Mouse (Mus musculus): ENCODE measurements around the gene Kcnma1.

Gene Kcnma1

DNA sequence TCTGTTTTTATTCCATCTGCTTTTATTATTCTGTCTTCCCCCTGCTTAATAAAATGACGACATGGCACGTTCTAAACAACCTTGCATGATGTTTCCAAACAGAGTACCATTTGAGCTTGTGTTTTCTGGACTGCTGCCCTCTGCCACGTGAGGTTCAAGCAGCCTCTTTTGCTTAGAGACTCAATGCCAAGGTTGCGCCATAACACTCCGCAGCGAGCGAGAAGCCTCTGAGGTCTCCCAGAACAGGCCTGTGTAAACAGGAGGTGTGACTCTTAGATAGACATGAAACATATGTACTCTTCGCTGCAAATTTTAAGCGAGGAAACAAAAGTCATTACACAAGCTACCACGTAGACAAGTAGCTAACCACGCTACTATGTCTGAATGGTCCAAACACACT is 55.2 kb downstream of the Kcnma1 start:
- DNase-seq (ENCODE audit: low spot score), result no peak

DNA sequence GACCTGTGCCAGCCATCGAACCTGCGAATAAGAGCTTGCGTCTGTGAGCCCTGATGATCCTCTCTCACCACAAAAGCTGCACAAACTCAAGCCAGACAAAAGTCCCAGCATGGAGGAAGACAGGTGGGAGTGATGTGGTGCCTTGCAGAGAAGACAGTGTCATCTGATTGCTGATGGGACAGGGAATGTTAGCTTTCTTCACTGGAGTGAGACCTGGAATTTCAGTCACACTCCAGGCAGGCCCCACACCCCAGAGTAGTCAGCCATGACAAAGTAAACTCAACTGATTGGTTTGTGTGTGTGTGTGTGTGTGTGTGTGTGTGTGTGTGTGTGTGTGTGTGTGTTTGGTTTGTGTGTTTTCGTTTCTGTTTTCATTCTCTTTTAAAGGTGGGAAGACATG is 57.0 kb downstream of the Kcnma1 start:
- no peak for DNase-seq (ENCODE audit: low spot score)

DNA sequence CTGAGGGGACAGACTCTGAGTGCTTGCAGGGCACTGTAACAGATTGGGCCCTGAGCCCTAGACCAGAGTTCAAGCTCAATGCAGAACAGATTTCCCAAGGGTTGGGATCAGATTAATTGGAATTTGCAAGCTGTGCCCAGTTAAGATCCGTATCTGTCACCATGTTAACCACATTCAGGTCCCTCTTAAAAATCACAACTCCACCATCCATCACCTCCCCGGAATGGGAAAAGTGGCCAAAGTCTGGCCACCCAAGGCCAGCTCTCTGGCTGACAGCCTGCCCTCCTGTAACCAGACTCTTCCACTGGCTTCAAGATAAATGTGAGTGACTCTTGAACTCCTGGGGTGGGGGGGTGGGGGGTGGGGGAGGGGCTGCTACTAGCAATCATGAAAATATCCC is 70.4 kb downstream of the Kcnma1 start:
- no peak for DNase-seq (ENCODE audit: low spot score)

DNA sequence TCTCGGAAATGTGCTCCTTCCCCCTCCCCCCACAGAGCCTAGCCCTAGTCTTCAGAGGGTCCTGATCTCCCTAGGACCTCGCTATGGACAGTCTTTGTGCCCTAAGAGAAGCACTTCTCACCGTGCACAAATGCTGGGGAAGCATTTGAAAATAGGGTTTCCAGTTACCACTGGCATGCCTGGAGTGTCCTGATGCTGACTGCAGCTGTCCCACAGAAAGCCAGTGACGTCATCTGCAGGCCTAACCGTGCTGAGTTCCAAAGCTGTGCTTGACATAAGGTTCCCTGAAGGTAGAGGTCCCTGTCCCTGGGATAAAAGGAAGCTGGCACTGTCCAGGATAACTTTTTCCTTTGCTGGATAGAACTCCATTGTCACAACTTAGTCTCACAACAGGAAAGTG is 71.1 kb downstream of the Kcnma1 start:
- DNase-seq (ENCODE audit: low spot score), result no peak

DNA sequence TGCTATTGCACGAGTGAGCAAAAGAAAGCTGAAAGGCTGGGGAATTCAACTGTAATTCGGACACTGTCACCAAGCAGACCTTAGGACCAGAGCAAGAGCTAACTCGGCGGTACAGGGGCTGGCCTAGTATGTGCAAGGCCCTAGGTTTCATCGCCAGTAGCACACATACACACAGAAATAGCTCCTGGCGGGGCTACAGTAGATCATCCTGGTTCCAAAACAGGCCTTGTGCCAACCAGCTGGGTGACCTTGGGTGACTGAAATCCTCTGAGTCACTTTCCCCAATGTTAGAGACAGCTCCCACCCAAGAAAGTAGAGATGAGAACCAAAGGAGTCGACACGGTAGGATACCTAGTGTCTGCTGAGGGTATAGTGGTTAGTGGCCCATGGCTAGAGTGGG is 72.2 kb downstream of the Kcnma1 start:
- DNase-seq (ENCODE audit: low spot score), result no peak

DNA sequence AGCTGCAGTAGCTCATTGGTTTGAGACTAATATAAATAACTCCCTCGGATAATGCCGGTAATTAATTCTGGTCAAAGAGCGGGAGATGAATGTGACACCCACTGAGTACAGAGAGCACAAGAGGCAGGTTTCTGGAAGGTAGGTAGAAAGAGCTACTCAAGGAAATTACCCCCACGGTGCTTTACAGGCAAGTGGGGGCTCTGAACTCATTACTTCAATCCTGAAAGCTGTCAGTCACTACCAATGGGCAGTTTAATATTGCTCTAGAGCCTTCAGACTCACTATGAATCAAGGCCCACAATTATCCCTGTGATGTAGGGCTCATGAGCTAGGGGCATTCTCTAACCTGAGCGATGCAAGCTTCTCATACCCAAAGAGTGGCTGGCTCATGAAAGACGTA is 79.3 kb downstream of the Kcnma1 start:
- no peak for DNase-seq (ENCODE audit: low spot score)

DNA sequence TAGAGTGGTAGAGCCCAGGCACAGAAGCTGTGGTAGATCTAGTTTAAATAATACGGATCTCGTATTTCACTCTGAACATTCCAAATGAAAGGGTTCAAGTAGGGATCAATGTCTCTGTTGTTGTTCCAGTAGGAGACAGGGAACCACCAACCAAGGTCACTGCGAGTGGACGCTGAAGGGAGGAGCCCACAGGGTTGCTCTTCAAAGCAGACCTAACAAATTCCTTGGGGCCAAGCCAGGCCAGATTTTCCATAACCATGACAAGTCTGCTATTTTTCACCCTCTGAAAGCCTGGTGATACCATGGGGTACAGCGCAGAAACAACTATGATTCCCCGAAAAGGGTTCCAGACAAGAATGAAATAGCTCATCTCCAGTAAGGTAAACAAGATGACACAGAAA is 82.6 kb downstream of the Kcnma1 start:
- DNase-seq (ENCODE audit: low spot score), result no peak

DNA sequence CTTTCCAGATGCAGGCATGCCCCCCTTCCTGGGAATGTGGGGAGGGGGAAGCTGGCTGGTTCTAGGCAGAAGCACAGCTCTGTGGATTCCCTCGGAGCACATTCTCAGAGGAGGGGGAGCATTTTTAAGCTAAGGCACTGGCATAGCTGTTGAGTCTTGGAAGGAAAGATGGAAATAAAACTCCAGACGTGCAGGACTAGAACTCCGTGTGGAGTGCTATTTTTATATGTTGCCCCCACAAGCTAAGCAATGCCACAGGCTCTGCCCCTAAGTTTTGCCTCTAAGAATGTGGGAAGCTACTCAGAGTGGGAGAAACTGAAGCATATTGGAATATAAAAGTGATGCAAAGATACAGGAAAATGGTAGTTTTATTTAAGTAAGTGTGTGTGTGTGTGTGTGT is 85.1 kb downstream of the Kcnma1 start:
- no peak for DNase-seq (ENCODE audit: low spot score)

DNA sequence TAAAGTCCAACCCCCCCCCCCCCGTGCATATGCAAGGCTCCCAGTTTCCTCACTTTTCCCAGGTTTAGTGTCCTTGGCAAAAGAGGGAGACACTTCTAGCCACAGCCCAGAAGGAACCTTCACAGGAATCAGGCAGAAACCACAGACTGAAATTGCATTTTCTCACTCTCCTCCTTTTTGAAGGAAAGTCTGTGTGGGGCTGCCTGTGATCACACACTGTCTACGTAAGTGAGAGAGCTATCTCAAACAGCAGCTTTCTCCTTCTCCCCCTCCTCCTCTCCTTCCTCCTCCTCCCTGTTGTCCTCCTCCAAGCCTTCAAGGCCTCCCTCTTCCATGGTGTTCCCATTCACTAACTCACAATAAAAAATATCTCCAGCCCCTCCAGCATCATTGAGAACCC is 90.9 kb downstream of the Kcnma1 start:
- no peak for DNase-seq (ENCODE audit: low spot score)

DNA sequence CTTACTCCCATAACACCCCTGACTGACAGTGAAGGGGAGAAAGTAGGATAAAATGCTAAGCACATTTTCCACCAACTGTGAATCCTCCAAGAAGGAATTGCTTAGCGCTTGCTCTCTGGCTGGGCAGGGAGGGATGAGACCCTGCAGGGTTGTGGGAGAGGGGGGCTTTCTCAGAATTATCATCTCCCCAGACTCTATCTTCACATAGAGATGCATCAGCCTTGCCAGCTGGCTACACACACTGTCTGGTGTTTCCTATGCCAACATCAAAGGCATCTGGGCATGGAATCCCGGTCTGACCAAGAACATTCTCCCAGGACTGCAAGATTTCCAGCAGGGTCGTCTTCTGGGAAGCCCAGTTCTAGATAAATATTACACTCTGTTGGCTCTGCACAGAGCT is 91.5 kb downstream of the Kcnma1 start:
- no peak for DNase-seq (ENCODE audit: low spot score)

DNA sequence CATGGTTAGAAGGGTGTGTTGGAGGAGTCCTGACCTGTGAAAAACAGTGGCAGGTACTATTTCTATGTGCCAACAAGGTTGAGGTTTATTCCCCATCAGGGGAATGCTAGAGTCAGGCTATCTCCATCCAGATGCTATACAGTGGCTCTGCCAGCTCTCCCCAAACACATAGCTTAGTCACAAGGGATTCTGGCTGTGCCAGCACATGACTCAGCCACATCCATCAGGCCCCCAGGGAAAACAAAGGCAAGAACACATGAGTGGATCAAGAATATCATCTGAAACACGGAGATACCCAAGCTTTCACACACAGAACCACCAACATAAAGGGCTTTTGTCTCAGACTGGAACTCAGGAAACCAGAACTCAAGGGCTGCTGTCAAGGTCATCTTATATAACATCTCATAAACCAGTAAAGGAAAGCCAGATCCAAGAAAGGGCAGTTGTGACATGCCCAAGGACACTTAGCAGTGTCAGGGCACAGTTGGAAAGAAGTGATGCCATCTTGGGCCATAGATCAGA is 103.1 kb downstream of the Kcnma1 start:
- no peak for DNase-seq (ENCODE audit: low spot score)

DNA sequence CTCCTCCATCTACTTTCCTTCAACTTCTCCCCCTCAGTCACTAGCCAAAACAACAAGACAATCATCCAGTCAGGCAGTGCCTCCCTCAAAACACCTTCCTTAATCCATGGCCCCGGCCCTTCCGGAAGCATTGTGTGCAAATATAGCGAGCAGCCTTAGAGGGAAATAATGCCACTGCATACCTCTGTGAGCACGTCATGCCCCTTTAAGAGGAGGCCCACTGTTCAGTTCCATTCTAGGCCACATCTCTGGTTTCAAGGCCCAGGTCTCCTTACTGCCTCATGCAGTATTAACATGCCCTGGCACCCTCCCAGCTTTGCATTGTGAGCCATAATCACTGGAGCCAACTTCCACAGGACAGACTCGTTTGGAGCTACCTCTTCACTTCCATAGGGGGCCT is 105.7 kb downstream of the Kcnma1 start:
- DNase-seq (ENCODE audit: low spot score), result no peak

DNA sequence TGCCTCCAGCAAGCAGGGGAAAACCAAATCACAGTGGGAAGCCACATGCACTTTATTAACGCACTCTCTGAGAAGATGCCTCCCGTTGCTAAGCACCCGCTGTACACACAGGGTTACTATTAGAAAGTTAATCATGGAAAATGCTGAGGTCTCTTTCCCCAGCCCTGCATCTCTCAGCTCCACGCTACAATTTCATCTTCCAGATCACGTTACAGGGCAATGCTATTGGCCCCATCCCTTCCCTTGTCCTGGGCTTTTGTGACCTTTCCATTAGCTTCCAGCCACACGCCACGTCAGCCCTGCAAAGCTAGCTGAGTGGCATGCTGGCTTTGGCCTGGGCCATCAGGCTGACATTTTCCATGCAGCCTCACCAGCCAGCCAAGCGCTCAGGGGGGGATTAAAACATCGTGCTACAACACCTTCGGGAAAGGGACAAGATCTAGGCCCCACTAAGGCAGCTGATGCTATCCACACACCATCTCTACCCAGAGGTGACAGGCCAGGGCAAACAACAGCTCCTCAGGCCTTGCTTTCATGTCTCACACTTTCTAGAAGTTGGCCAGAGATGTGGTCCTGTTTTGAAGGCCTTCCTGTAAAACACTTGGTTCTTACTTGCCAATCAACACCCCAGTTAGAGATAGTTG is 111.5 kb downstream of the Kcnma1 start:
- DNase-seq (ENCODE audit: low spot score), result no peak

DNA sequence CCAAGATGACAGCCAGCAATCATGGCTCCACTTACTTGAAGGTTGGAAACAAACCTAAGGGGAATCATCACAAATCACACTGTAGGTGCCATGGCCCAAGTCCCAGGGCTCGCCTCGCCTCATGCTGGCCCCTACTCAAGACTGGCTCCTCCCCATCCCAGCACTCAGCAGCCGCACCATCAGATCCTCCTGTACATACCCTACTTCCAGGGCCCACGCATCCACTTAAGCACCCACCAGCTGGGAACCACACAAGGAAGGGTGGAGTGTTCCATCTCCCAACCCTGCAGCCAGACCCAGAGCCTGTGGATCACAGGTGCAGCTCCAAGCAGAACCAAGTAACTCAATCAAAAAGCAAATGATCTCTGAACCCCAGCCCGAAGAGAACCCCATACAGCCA is 114.8 kb downstream of the Kcnma1 start:
- DNase-seq (ENCODE audit: low spot score), result no peak

DNA sequence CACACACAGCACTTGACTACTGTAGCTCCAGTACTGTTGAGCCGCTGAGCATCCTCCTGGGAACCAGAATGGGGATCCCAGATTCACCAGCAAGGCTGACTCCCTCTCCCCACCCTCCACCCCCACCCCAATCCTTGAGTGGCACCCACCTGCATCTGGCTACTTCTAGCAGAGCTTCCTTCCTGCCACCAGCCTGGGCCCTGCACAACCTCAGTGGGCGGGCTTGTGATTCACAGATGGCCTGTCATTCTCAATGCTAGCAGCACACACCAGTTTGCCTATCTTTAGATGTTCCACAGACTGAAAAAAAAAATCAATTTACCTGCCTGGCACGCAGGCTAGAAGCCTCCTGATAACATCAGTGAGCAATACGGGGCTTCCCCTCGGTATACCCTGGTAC is 116.5 kb downstream of the Kcnma1 start:
- no peak for DNase-seq (ENCODE audit: low spot score)

DNA sequence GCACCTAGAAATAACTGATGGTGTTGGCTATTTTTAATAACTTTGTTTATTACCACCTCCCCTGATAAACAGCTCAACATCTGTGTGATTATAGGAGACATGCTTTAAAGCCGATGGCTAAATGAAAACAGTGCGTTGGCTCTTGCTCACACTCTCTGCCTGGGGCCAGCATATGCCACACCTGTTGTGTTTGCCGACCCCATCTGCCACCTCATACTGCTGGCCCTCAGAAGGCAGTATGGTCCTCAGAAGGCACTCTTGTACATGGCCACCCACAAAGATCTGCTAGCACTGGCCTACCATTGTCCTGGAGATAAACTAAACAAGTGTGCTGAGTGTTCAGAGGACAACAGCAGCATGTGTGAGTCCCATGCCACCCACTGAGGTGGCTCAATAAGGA is 118.3 kb downstream of the Kcnma1 start:
- no peak for DNase-seq (ENCODE audit: low spot score)

DNA sequence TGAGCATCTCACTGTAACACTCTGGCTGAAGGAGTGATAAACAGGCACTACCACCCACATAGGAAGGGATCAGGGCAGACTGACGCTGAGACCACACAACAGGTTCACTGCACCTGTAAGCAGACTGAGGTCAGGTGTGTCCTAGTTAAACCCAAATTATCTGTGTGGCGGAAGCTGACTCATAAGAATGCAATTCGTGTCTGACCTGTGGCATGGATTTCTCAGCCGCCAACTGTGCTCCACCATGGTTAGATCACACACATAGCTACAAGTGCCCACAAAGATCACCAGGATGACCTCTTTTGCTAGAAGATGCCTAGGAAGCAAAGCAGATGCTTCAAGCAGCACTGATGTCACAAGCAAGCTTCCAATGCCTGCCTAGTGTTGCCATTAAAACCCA is 128.2 kb downstream of the Kcnma1 start:
- no peak for DNase-seq (ENCODE audit: low spot score)

DNA sequence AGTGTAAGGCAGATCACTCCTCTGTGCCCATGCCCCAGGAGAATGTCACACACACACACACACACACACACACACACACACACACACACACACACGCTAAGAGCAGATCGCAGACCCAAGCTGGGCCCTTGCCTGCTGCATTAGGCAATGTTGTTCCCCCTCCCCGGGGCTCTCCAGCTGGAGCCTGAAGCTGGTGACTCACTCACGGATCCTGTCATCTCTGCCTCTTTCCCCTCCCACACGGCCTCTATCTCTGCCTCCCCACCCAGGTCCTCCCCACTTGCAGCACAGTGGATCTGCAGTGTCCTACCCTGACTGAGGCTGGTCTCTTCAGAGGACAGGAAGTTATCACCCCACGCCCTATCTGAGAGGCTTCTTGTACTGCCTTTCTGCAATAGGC is 128.8 kb downstream of the Kcnma1 start:
- peak; percentile 79 for DNase-seq (ENCODE audit: low spot score)

DNA sequence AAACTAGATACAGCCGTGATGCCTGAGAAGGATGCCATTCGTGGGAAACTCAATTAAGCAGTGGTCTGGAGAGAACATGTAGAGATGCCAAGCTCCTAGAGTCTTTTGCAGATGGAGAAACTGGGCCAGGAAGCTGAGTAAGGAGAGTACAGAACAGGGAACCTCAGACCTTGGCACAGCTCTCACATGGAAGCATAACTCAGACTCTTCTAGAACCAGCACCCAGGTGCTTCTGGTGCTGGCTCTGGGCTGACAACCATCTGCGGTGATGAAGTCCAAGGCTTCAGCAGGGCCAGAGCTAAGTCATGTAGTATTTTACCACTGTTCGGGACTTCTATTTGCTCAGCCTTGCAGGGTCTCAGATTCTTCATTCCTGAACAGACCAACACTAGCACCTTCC is 129.2 kb downstream of the Kcnma1 start:
- no peak for DNase-seq (ENCODE audit: low spot score)

DNA sequence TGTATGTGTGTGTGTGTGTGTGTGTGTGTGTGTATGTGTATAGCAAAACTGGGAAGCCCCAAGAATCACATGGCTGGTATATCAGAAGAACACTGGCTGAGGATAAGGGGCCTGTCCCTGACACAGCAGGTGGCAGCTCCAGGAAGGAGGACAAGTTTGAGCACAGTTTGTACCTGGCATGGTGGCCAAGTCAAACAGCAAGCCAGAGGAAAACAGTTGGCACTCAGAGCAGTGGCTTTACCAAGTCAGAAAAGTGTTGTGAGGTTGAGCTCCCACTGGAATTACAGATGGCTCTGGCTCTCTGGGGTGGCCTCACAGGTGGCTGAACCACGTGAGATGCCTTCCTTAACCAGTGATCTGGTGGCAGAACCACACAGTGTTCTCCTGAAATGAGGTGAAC is 132.3 kb downstream of the Kcnma1 start:
- no peak for DNase-seq (ENCODE audit: low spot score)

DNA sequence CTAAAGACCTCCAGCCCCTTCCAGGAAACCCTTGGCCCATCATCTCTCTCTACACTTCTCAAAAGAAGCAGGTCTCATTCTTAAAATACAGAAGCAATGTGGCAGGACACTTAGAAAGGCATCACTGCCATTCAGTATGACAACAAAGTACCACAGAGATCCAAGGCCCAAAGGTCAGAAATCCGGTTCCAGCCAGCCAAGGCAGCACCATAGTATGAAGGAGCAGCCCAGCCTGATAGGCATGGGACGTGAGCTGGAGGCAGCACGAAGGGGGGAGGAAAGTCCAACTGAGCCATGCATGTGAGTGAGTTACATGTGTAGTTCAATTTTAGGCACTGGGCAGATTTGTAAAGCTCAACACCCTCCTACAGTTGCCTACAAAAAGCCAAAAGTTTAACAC is 135.0 kb downstream of the Kcnma1 start:
- no peak for DNase-seq (ENCODE audit: low spot score)

DNA sequence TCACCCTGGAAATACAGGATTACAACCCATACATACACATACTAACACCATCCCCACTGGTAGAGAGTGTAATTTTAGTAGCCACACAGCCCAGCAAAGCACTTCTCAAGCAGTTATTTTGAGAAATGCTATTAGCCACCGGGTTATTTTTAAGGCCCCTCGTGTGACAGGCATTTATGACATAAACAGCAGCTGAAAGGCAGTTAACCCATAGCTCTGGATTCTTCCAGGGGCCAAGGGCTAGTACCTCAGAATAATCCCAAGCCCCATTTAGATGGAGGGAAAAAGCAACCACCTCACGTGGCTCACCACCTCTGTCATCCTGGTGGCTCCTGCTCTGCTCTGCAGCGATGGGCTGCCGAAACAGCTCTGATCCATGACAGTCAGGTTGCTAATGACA is 136.7 kb downstream of the Kcnma1 start:
- DNase-seq (ENCODE audit: low spot score), result no peak

DNA sequence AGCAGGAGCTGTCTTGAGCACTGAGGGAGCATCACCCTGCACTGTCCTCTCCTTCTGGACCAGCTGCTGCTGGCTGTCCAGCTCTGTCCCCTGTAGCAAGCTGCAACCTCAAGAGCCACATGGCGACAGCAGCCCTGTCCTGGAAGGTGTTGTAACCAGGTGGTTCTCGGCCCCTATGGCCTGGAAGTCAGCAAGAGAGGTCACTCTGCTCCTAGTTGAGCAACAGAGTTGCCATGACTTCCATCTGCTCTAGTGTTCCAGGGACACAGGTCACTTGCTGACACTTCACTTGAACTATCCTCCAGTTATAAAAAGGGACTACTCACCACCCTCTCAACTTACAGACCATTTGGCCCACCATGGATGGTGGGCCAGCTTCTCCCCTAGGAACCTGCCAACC is 139.7 kb downstream of the Kcnma1 start:
- no peak for DNase-seq (ENCODE audit: low spot score)

DNA sequence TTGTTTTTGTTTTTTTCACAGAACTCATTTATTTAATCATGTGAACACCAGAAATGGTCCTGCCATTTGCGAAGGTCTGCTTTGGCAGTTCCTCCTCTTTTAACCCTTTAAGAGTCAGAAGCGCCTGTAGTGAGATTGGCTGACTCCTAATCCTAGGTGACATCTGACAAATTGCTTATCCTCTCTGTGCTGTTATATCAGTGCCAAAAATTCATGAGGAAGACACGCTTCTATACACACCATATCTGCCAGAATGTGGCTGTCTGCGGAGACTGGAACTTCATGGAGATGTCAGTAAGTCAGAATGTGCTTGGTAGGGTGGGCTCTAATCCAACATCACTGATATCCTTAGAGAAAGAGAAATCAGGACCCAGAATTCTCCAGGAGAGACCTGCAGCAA is 157.3 kb downstream of the Kcnma1 start:
- DNase-seq (ENCODE audit: low spot score), result no peak

DNA sequence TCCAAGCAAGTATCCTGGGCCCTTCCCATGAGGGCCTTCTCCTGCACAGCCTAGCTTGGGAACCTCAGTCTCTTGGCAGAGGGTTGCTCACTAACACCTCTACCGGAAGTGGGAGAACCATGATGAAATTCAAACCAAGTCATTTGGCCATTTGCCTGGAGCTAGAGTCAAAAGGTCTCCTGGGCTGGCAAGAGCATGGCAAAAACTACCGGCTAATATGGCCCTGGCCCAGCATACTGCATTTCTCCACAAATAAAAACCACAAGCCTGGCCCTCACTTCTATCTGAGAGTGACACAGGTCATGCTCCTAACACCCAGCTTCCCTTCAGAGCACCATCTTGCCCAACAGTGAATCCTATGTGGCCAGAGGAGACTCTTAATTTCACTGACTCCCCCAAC is 159.3 kb downstream of the Kcnma1 start:
- no peak for DNase-seq (ENCODE audit: low spot score)
